In the genomic region with DNA sequence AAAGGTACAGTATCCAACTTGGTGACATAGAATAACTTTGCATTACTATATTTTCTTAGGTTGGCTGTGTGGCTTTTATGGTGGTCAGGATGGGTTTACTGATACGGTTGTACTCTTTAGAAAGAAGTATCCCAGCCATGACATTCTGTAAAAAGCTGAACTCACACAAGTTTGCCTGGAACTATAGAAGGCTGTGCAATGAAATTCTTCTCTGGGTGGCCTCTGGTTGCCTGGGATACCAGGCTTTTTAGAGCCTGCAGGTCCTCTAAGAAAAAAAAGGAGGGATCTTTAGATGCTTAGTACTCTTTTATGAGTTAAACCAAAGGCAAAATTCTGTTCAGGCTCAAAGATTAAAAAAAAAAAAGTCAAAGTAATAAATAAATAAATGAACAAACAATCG, we compare ENCODE assay signal across 28 mouse cellular contexts.
A peak's percentile ranks its signal among the peaks of the same experiment; 100 is the strongest.
DNase-seq lines count a peak whose midpoint lies in the region; ATAC-seq lines count a peak whose summit lies in the region.
"Had no signal": no experiment of that assay in that cellular context is flagged by ENCODE, and none has a peak within 500 bp of the region (broad histone marks: within the 10 kb centered on the region; RNA-seq: fewer than 3 reads in every experiment).

No protein-coding gene starts in this region.

- intact Hi-C loops in left cerebral cortex, postnatal 14 days (cut with DNase I), result no loop called here

- no peak overlapping the region for H3K27ac ChIP-seq in hindbrain, embryonic 10.5 days
- H3K27ac ChIP-seq in hindbrain, embryonic 13.5 days, result no peak overlapping the region
- H3K27ac ChIP-seq in neural tube, embryonic 11.5 days (ENCODE audit: low read depth, low read length), result no peak overlapping the region
- H3K27ac ChIP-seq in neural tube, embryonic 15.5 days (replicated peaks), result no peak overlapping the region
- H3K27ac ChIP-seq in liver, embryonic 11.5 days (ENCODE audit: low read depth, low read length), result no peak overlapping the region
- H3K27ac ChIP-seq: embryonic facial prominence, embryonic 12.5 days; heart, embryonic 10.5 days; heart, embryonic 15.5 days; hindbrain, embryonic 15.5 days; liver, embryonic 13.5 days; macrophage; neural tube, embryonic 13.5 days had no signal

- H3K27me3 ChIP-seq in hindbrain, embryonic 10.5 days (ENCODE audit: insufficient read depth, poor library complexity, severe bottlenecking), result no peaks in the 10 kb centered on the region
- no peaks in the 10 kb centered on the region for H3K27me3 ChIP-seq in hindbrain, embryonic 13.5 days
- H3K27me3 ChIP-seq in neural tube, embryonic 11.5 days (ENCODE audit: control insufficient read depth, insufficient read depth, low read length), result no peaks in the 10 kb centered on the region
- H3K27me3 ChIP-seq in neural tube, embryonic 15.5 days (replicated peaks), result no peaks in the 10 kb centered on the region
- H3K27me3 ChIP-seq in liver, embryonic 11.5 days (replicated peaks; ENCODE audit: control insufficient read depth, insufficient read depth, low read length), result no peaks in the 10 kb centered on the region
- H3K27me3 ChIP-seq: embryonic facial prominence, embryonic 12.5 days; heart, embryonic 15.5 days; hindbrain, embryonic 15.5 days; liver, embryonic 13.5 days; neural tube, embryonic 13.5 days had no signal

- ATAC-seq in hindbrain, embryonic 13.5 days (ENCODE audit: low FRiP score), result no peak
- ATAC-seq in neural tube, embryonic 11.5 days (ENCODE audit: insufficient read depth, low FRiP score, low TSS enrichment), result peak; percentile 51; the same call in 1 of the 2 replicates
- no peak for ATAC-seq in neural tube, embryonic 15.5 days (ENCODE audit: low FRiP score)
- ATAC-seq in liver, embryonic 11.5 days (replicated peaks; ENCODE audit: low FRiP score), result no peak
- ATAC-seq: CD4-positive, CD25-positive, alpha-beta regulatory T cell, adult 4 months; inflammation-experienced regulatory T-cells, adult 6 months had no signal

- no peak overlapping the region for H3K4me2 ChIP-seq in hindbrain, embryonic 13.5 days
- no peak overlapping the region for H3K4me2 ChIP-seq in neural tube, embryonic 11.5 days (ENCODE audit: low read depth)
- H3K4me2 ChIP-seq in neural tube, embryonic 15.5 days, result no peak overlapping the region
- H3K4me2 ChIP-seq in liver, embryonic 11.5 days, result no peak overlapping the region
- H3K4me2 ChIP-seq: embryonic facial prominence, embryonic 12.5 days; heart, embryonic 15.5 days; hindbrain, embryonic 15.5 days; liver, embryonic 13.5 days; neural tube, embryonic 13.5 days had no signal

- DNase-seq in hindbrain, embryonic 10.5 days (ENCODE audit: low spot score), result peak; percentile 25
- peak; percentile 14 for DNase-seq in neural tube, embryonic 11.5 days (ENCODE audit: low spot score)
- DNase-seq in mesoderm, embryonic 11.5 days (ENCODE audit: low read depth, low spot score), result peak; percentile 44
- DNase-seq in liver, embryonic 11.5 days (ENCODE audit: low spot score), result no peak
- DNase-seq in left cerebral cortex, postnatal 14 days (ENCODE audit: low spot score in 2 of 2), result no peak
- DNase-seq: adrenal gland, postnatal 14 days; cerebellum, adult 18-20 months; cerebellum, postnatal 10 days; gastrocnemius, postnatal 25 days; heart, adult 11 months; kidney, adult 11 months; kidney, postnatal 14 days; left cerebral cortex, postnatal 4 days; liver, embryonic 13.5 days; lung, adult 18-20 months; lung, postnatal 10 days; thymus, postnatal 4 days had no signal

- no peaks in the 10 kb centered on the region for H3K9me3 ChIP-seq in hindbrain, embryonic 10.5 days
- no peaks in the 10 kb centered on the region for H3K9me3 ChIP-seq in hindbrain, embryonic 13.5 days
- H3K9me3 ChIP-seq in neural tube, embryonic 11.5 days (ENCODE audit: control insufficient read depth, low read length), result no peaks in the 10 kb centered on the region
- H3K9me3 ChIP-seq in neural tube, embryonic 15.5 days (replicated peaks), result no peaks in the 10 kb centered on the region
- no peaks in the 10 kb centered on the region for H3K9me3 ChIP-seq in liver, embryonic 11.5 days (ENCODE audit: control insufficient read depth, low read length)
- H3K9me3 ChIP-seq: embryonic facial prominence, embryonic 12.5 days; heart, embryonic 10.5 days; heart, embryonic 15.5 days; hindbrain, embryonic 15.5 days; liver, embryonic 13.5 days; neural tube, embryonic 13.5 days had no signal

- H3K4me3 ChIP-seq in hindbrain, embryonic 10.5 days, result no peak overlapping the region
- H3K4me3 ChIP-seq in hindbrain, embryonic 13.5 days, result no peak overlapping the region
- H3K4me3 ChIP-seq in neural tube, embryonic 11.5 days (ENCODE audit: low read depth, low read length), result no peak overlapping the region
- H3K4me3 ChIP-seq in neural tube, embryonic 15.5 days (replicated peaks), result no peak overlapping the region
- H3K4me3 ChIP-seq in liver, embryonic 11.5 days (ENCODE audit: low read depth, low read length), result no peak overlapping the region
- H3K4me3 ChIP-seq: embryonic facial prominence, embryonic 12.5 days; heart, embryonic 10.5 days; heart, embryonic 15.5 days; hindbrain, embryonic 15.5 days; liver, embryonic 13.5 days; myocyte; neural tube, embryonic 13.5 days had no signal

- 36% methylated on average over 2 of the region's 2 CpGs for WGBS in hindbrain, embryonic 10.5 days
- 18% methylated on average over 2 of the region's 2 CpGs for WGBS in hindbrain, embryonic 13.5 days
- WGBS in neural tube, embryonic 11.5 days, result 41% methylated on average over 2 of the region's 2 CpGs
- whole genome bisulfite sequencing in neural tube, embryonic 15.5 days, result 14% methylated on average over 2 of the region's 2 CpGs
- 74% methylated on average over 2 of the region's 2 CpGs for WGBS in liver, embryonic 11.5 days

- no peak overlapping the region for H3K9ac ChIP-seq in hindbrain, embryonic 13.5 days
- no peak overlapping the region for H3K9ac ChIP-seq in neural tube, embryonic 11.5 days (ENCODE audit: low read length)
- H3K9ac ChIP-seq in neural tube, embryonic 15.5 days (replicated peaks), result no peak overlapping the region
- no peak overlapping the region for H3K9ac ChIP-seq in liver, embryonic 11.5 days (ENCODE audit: low read depth, low read length)
- H3K9ac ChIP-seq: embryonic facial prominence, embryonic 12.5 days; heart, embryonic 15.5 days; hindbrain, embryonic 15.5 days; liver, embryonic 13.5 days; neural tube, embryonic 13.5 days had no signal

- H3K36me3 ChIP-seq in hindbrain, embryonic 10.5 days, result no peaks in the 10 kb centered on the region
- H3K36me3 ChIP-seq in hindbrain, embryonic 13.5 days, result no peaks in the 10 kb centered on the region
- H3K36me3 ChIP-seq in neural tube, embryonic 11.5 days (ENCODE audit: control insufficient read depth, insufficient read depth, low read length), result no peaks in the 10 kb centered on the region
- H3K36me3 ChIP-seq in neural tube, embryonic 15.5 days, result no peaks in the 10 kb centered on the region
- H3K36me3 ChIP-seq in liver, embryonic 11.5 days (ENCODE audit: control insufficient read depth, insufficient read depth, low read length), result no peaks in the 10 kb centered on the region
- H3K36me3 ChIP-seq: embryonic facial prominence, embryonic 12.5 days; heart, embryonic 10.5 days; heart, embryonic 15.5 days; hindbrain, embryonic 15.5 days; liver, embryonic 13.5 days; neural tube, embryonic 13.5 days had no signal

- H3K4me1 ChIP-seq in hindbrain, embryonic 10.5 days (replicated peaks), result no peaks in the 10 kb centered on the region
- no peaks in the 10 kb centered on the region for H3K4me1 ChIP-seq in hindbrain, embryonic 13.5 days (replicated peaks)
- no peaks in the 10 kb centered on the region for H3K4me1 ChIP-seq in neural tube, embryonic 11.5 days (ENCODE audit: control insufficient read depth, insufficient read depth, low read length)
- no peaks in the 10 kb centered on the region for H3K4me1 ChIP-seq in neural tube, embryonic 15.5 days
- H3K4me1 ChIP-seq in liver, embryonic 11.5 days (replicated peaks; ENCODE audit: control insufficient read depth, insufficient read depth, low read length), result no peaks in the 10 kb centered on the region
- H3K4me1 ChIP-seq: embryonic facial prominence, embryonic 12.5 days; heart, embryonic 10.5 days; heart, embryonic 15.5 days; hindbrain, embryonic 15.5 days; liver, embryonic 13.5 days; neural tube, embryonic 13.5 days had no signal

Comparison
In these comparisons a context has a peak if more than half of its experiments do, and no peak if none do; other contexts are left out.
1. DNase-seq: peak in hindbrain, embryonic 10.5 days (single experiment), neural tube, embryonic 11.5 days (single experiment) and mesoderm, embryonic 11.5 days (single experiment); none in liver, embryonic 11.5 days (single experiment) and left cerebral cortex, postnatal 14 days (0 of 2).